Mouse (Mus musculus) forebrain, embryonic 12.5 days (tissue): ENCODE measurements around the gene Atad3a. TPM values are rescaled to one million over a fixed set of nuclear protein-coding genes. Genes with fewer than 3 reads are reported as not detected.

Source experiments
- ATAC-seq: fragments of 200-750 bp; cut with Nextera tagmentation; 2 replicates; pipeline ENCODE4 v1.8.0; 2017; ENCODE audit warnings: moderate TSS enrichment; ENCODE audit not compliant: low FRiP score
- H3K27ac ChIP-seq: fragments of 300-500 bp; sonication (generic); 2 replicates; pipeline ENCODE4 v1.5.1; 2016; ENCODE audit warnings: mild to moderate bottlenecking
- H3K27me3 ChIP-seq: fragments of 300-500 bp; sonication (generic); 2 replicates; pipeline ENCODE4 v1.6.1; 2016; ENCODE audit warnings: mild to moderate bottlenecking
- H3K36me3 ChIP-seq: fragments of 300-500 bp; sonication (generic); replicated peaks from 2 replicates; pipeline ENCODE4 v1.6.1; 2016; ENCODE audit warnings: mild to moderate bottlenecking
- H3K4me1 ChIP-seq: fragments of 300-500 bp; sonication (generic); 2 replicates; pipeline ENCODE4 v1.6.1; 2016
- H3K4me2 ChIP-seq: fragments of 300-500 bp; sonication (generic); 2 replicates; pipeline ENCODE4 v1.6.1; 2016; ENCODE audit warnings: mild to moderate bottlenecking, moderate library complexity
- H3K4me3 ChIP-seq: fragments of 300-500 bp; sonication (generic); replicated peaks from 2 replicates; pipeline ENCODE4 v1.5.1; 2016; ENCODE audit warnings: mild to moderate bottlenecking
- H3K9ac ChIP-seq: fragments of 300-500 bp; sonication (generic); 2 replicates; pipeline ENCODE4 v1.6.1; 2016; ENCODE audit warnings: mild to moderate bottlenecking
- H3K9me3 ChIP-seq: fragments of 300-500 bp; sonication (generic); 2 replicates; pipeline ENCODE4 v1.6.1; 2016
- WGBS: fragments of 180-500 bp; shearing (Covaris S2); methylation state at CpG from one replicate; pipeline ENCODE4 v1.1.7; 2016; 5-methylcytosine and 5-hydroxymethylcytosine counted together
- microRNA-seq: library from miRNA; unstranded; fragments of <30 nt; microRNA quantifications from one replicate; pipeline ENCODE4, GENCODE M21; 2017
- polyA plus RNA-seq: library from polyadenylated mRNA; unstranded; fragments of >200 nt; fragmentation: Nextera tagmentation; extraction: Ambion mirVana; gene quantifications from 2 replicates; pipeline ENCODE4 v1.2.1, GENCODE M21; 2016

The Atad3a gene
- polyA plus RNA-seq, 1 experiment from 2014 or later: 99.0 TPM

DNA sequence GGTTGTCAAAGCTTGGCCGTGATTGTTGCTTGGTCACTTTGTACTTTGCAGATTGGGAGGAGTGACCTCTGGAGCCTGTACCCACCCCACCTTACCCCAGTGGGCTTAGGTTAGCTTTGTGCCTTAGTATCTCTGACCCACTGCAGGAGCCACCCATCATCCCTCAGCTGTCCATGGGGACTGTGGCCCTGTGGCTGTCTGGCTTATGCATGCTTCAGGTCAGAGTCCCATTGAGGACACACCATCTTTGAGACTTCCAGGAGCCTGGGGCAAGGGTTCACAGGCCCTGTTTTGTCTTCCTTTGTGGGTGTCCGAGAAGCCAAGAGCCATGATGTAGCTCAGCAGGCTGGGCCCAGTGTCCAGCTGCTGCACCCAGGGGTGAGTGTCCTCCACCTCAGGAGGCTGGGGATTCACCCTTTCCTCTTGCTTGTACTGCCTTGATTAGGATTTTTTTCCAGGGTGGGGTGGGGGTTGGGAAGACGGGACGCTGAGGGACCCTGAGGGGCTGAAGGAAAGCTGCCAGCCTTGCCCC lies 65.3 kb downstream of the Atad3a start:
- 85% methylated on average over 4 of the region's 4 CpGs for WGBS
- ATAC-seq: no peak
- Histone ChIP-seq H3K9ac (peak overlapping the region; percentile 71; the same call in 1 of the 2 replicates), H3K36me3 (no peaks in the 10 kb centered on the region), H3K27ac (no peak overlapping the region), H3K4me3 (peak overlapping the region; percentile 79), H3K9me3 (0 out of 2 replicates have a peak, but pooled peaks cover 3% of the 10 kb centered on the region), H3K27me3 (peaks cover 50% of the 10 kb centered on the region), H3K4me1 (peaks cover 23% of the 10 kb centered on the region; the same call in 1 of the 2 replicates), H3K4me2 (peak overlapping the region; percentile 88)

GRCm38 (mm10) chr4:155694482-155695401 lies 66.2 kb downstream of the Atad3a start:
- peak overlapping the region; percentile 71 for H3K9ac ChIP-seq
- 1% methylated on average over 91 of the region's 92 CpGs for WGBS
- ATAC-seq: peak; percentile 75
- peak overlapping the region; percentile 88 for H3K4me2 ChIP-seq
- 0 out of 2 replicates have a peak, but pooled peaks cover 3% of the 10 kb centered on the region for H3K9me3 ChIP-seq
- peak overlapping the region; percentile 79 for H3K4me3 ChIP-seq
- H3K27ac ChIP-seq: peak overlapping the region; percentile 71; the same call in 1 of the 2 replicates
- H3K4me1 ChIP-seq: peaks cover 23% of the 10 kb centered on the region; the same call in 1 of the 2 replicates
- peaks cover 50% of the 10 kb centered on the region for H3K27me3 ChIP-seq
- H3K36me3 ChIP-seq: no peaks in the 10 kb centered on the region

DNA sequence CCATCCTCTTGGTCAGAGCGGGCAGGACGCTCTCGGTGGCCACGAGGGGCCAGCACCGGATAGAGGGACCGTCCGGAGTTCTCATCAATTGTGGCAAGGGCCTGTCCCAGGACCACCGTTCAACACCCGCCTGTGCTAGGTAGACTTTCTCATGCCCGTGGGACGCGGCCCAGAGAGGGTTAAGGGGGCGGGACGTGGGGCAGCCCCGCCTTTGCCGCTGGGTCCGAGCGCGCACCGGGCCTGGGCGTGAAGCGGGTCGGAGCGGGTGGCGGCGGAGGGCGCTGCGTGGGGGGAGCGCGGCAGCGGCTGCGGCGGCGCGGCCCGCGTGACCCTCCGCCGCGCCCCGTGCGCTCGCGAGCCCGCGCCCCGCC lies 66.8 kb downstream of the Atad3a start, which contains the start of gene Fndc10:
TSS of gene Fndc10 (plus strand) at position 232 of the 371 bp plus-strand sequence.
- Histone ChIP-seq H3K27ac (peak within 1 kb of the TSS; percentile 71; the same call in 1 of the 2 replicates), H3K4me2 (peak within 1 kb of the TSS; percentile 88), H3K9me3 (0 out of 2 replicates have a peak, but pooled peaks cover 3% of the 10 kb centered on the region), H3K27me3 (peaks cover 50% of the 10 kb centered on the region), H3K4me3 (peak within 1 kb of the TSS; percentile 79), H3K9ac (peak within 1 kb of the TSS; percentile 71), H3K36me3 (no peaks in the 10 kb centered on the region), H3K4me1 (peaks cover 23% of the 10 kb centered on the region; the same call in 1 of the 2 replicates)
- ATAC-seq: peak; percentile 81
- WGBS: under 1% methylated on average over 34 of the region's 47 CpGs

GRCm38 (mm10) chr4:155692421-155692820 lies 68.5 kb downstream of the Atad3a start:
- H3K9ac ChIP-seq: no peak overlapping the region
- H3K4me3 ChIP-seq: no peak overlapping the region
- H3K9me3 ChIP-seq: 0 out of 2 replicates have a peak, but pooled peaks cover 3% of the 10 kb centered on the region
- ATAC-seq: no peak
- 97% methylated on average over 3 of the region's 3 CpGs for WGBS
- H3K36me3 ChIP-seq: no peaks in the 10 kb centered on the region
- no peak overlapping the region for H3K4me2 ChIP-seq
- H3K27me3 ChIP-seq: peaks cover 47% of the 10 kb centered on the region
- no peak overlapping the region for H3K27ac ChIP-seq
- peaks cover 23% of the 10 kb centered on the region; the same call in 1 of the 2 replicates for H3K4me1 ChIP-seq

Small RNAs within 50 kb of the gene (microRNA-seq; reads per million reads assigned to microRNA genes)
- gene Gm27743: not detected

Other genes starting within 250 kb of the Atad3a start
- 93.5 and 101 TPM in 2 replicates for gene Nadk, start 198.7 kb downstream of the Atad3a start, polyA plus RNA-seq
- 12.9 and 14.1 TPM in 2 replicates for gene Slc35e2, start 159.7 kb downstream of the Atad3a start, polyA plus RNA-seq
- 91.6 and 97.7 TPM in 2 replicates for gene Cdk11b, start 136.2 kb downstream of the Atad3a start, polyA plus RNA-seq
- gene Gm10563, start 115.7 kb downstream of the Atad3a start, polyA plus RNA-seq: not detected in 2 replicates
- gene Mmp23, start 107.7 kb downstream of the Atad3a start, polyA plus RNA-seq: 2.2 and 2.4 TPM in 2 replicates
- 30.7 and 35.8 TPM in 2 replicates for gene Mib2, start 91.9 kb downstream of the Atad3a start, polyA plus RNA-seq
- gene Fndc10, start 66.8 kb downstream of the Atad3a start, polyA plus RNA-seq: 2.4 and 5.9 TPM in 2 replicates
- 137 and 139 TPM in 2 replicates for gene Ssu72, start 56.3 kb downstream of the Atad3a start, polyA plus RNA-seq
- 2.5 and 3.2 TPM in 2 replicates for gene Tmem240, start 26.3 kb downstream of the Atad3a start, polyA plus RNA-seq
- gene Vwa1, start 13.6 kb upstream of the Atad3a start, polyA plus RNA-seq: 9.8 and 11.5 TPM in 2 replicates
- 0.22 and 0.35 TPM in 2 replicates for gene Tmem88b, start 24.8 kb upstream of the Atad3a start, polyA plus RNA-seq
- gene Ankrd65, start 29.3 kb upstream of the Atad3a start, polyA plus RNA-seq: not detected in 2 replicates
- gene Mrpl20, start 41.8 kb upstream of the Atad3a start, polyA plus RNA-seq: 209 and 210 TPM in 2 replicates
- gene Ccnl2, start 51.4 kb upstream of the Atad3a start, polyA plus RNA-seq: 195 and 202 TPM in 2 replicates
- 131 and 132 TPM in 2 replicates for gene Aurkaip1, start 70.2 kb upstream of the Atad3a start, polyA plus RNA-seq
- gene Mxra8, start 78.6 kb upstream of the Atad3a start, polyA plus RNA-seq: 22.9 and 24.3 TPM in 2 replicates
- 6.1 and 9.2 TPM in 2 replicates for gene Dvl1, start 86.3 kb upstream of the Atad3a start, polyA plus RNA-seq
- gene Tas1r3, start 102.3 kb upstream of the Atad3a start, polyA plus RNA-seq: 0.51 and 0.61 TPM in 2 replicates
- gene Cptp, start 108.3 kb upstream of the Atad3a start, polyA plus RNA-seq: 17.9 and 23.4 TPM in 2 replicates
- gene Ints11, start 108.5 kb upstream of the Atad3a start, polyA plus RNA-seq: 92.2 and 94.1 TPM in 2 replicates
- gene Pusl1, start 130.7 kb upstream of the Atad3a start, polyA plus RNA-seq: 44.6 and 48.8 TPM in 2 replicates
- gene Acap3, start 130.7 kb upstream of the Atad3a start, polyA plus RNA-seq: 47.9 and 57.2 TPM in 2 replicates
- 154 and 159 TPM in 2 replicates for gene Ube2j2, start 182.7 kb upstream of the Atad3a start, polyA plus RNA-seq
- 10.9 and 11.6 TPM in 2 replicates for gene C1qtnf12, start 201.2 kb upstream of the Atad3a start, polyA plus RNA-seq
- 16.4 and 18.6 TPM in 2 replicates for gene B3galt6, start 231.6 kb upstream of the Atad3a start, polyA plus RNA-seq
- 115 and 117 TPM in 2 replicates for gene Sdf4, start 231.8 kb upstream of the Atad3a start, polyA plus RNA-seq